Mouse (Mus musculus): ENCODE measurements at regions not wholly inside any gene's neighbourhood (a gene's known extent, or its start where the extent isn't known, plus 50 kb on each side); places are given as distances from the start of the nearest gene placed in this dataset.

DNA sequence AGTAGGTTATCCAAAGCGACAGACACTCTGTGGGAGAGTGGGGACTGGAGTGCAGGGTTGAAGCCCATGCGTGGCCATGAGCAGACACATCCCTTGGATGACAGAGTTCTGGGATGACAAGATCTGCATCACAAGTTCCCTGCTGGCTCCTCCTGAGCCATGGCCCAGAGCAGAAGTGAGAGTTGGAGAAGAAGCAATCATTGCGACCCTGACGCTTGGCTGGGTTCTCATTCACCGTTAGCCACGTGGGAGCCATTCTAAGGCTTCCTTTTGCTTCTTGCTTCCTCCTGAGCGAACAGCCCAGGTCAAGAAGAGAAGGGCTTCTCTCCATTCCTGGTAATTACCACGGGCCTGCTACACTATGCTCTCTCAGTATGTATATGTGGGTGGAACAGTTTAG, 244.6 kb downstream of the Foxo1 start:
- DNase-seq (ENCODE audit: low read depth, low spot score) = no peak

DNA sequence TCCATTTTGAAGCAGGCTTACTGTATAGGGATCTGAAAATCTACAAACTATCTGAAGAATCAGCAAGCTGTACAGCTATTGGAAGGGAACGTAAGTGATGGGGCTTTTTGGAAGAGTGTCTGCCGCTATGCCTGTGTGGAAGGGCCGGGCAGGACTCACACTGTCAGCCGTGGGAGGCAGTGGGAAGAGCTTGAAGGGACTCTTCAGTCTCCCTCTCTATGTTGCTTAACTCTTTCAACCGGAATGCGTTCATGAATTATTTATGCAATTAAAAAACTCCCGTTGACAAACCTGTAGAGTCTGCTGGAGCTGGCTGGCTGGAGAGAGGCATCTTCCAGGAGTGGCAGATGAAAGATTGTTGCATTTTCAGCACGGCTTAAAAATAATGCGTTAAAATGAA, 243.4 kb downstream of the Foxo1 start:
- no peak for DNase-seq (ENCODE audit: low read depth, low spot score)

DNA sequence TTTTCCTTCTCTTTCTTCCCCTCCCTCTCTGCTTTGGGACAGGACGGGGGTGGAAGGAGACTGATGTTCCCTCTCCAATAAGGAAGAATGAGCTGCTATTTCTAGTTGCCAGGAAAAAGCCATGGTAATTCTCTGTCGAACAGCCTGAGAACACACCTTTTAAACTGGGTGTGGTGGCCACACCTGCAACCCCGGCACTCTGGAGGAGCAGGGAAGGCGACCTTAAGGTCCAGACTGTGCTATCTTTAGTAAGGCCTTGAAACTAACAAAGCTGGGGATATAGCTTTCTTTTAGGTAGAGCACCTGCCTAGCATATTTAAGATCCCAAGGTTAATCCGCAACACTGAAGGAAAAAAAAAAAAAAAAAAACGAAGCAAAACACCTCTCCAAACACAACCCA, 242.7 kb downstream of the Foxo1 start:
- no peak for DNase-seq (ENCODE audit: low read depth, low spot score)

DNA sequence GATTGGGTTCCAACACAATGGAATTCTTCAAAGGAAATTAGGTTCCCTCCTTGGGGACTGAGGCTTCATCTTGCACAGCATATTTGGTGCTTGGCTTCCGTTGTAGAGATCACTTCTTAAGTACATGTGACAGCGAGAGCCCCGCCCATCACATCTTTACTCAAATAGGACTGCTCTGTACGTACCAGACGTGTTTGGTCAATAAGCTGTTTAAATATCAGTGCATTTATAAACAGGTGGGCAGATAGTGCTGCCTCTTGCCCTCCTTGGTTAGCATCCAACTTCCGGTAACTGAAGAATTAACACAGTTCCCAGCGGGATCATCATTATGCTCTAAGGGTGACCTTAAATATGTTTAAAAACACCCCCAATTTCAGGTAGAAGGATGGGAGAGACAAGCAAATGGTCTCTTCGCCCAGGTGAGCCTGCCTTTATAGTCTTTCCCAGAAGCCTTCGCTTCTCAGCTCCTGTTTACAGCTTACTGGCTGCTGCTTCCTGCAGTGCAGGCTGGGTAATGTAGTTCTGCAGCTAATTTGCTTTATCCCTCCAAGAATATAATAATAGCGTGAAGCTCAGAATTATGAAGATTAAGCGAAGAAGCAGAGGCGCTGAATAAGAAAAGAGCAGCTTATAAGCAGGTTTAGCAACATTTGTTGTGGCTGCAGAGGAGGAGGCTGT, 242.1 kb downstream of the Foxo1 start:
- peak; percentile 17 for DNase-seq (ENCODE audit: low read depth, low spot score)

DNA sequence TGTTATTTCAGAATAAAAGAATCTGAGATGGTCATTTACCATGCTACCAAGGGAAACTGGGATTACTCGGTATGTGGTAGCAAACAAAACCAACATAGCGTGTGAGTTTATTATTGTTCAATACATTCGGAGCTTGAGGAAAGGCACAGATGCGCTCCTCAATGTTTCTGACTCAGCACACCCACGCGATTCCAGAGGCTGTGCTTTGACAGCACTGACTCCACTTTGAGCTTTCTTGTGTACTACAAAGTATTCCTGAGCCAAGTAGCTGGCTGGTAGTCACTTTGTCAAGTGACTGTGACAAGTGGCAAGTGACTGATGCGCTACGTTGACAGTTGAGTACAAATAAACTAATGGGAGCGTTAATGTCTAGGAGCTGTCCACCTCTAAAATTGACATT, 235.8 kb downstream of the Foxo1 start:
- no peak for DNase-seq (ENCODE audit: low read depth, low spot score)

DNA sequence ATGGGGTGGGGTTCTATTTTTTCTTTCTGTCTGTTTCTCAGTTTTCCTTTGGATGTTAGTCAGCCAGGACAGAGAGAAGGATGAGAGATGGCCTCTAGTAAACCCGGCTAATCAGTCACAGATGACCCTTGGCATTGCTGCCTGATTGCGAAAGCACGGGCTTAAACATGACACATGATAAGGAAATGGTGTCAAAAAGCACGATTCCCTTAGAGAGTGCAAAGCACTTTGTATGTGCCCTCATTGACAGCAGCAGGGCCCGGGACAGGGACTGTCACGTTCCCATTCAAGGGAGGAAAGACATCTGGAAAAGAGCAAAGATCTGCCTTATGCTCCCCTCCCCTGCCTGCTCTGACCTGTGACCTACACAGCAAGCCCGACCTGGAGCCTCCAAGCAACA, 234.1 kb downstream of the Foxo1 start:
- DNase-seq (ENCODE audit: low read depth, low spot score) = peak; percentile 65

GRCm38 (mm10) chr3:52501614-52502013, 233.5 kb downstream of the Foxo1 start:
- DNase-seq (ENCODE audit: low read depth, low spot score) = no peak

GRCm38 (mm10) chr3:52500026-52500425, 231.9 kb downstream of the Foxo1 start:
- no peak for DNase-seq (ENCODE audit: low read depth, low spot score)

DNA sequence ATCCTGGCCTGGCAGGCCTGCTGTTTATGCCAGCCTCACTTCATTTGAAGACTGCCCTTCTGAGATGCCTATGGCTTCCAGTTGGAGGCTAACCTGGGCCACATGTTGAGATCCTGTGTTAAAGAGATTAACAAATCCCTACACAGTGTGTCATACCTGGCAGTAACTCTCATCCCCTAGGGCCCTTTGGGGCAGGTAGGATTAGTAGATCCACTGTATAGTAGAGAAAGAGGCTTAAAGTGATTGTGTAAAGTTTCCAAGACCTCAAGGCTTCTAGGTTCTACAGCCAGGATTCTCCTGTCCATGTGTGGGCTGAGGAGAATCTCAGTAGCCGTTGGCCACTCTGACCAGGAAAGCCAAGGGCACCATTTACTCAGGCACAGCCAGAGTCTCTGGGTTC, 231.4 kb downstream of the Foxo1 start:
- no peak for DNase-seq (ENCODE audit: low read depth, low spot score)

GRCm38 (mm10) chr3:52498506-52499228, 230.5 kb downstream of the Foxo1 start:
- DNase-seq (ENCODE audit: low read depth, low spot score) = no peak

GRCm38 (mm10) chr3:52496965-52497364, 228.8 kb downstream of the Foxo1 start:
- DNase-seq (ENCODE audit: low read depth, low spot score) = no peak

- DNase-seq (ENCODE audit: low read depth, low spot score) = no peak
These were observed 227.3 kb downstream of the Foxo1 start for GRCm38 (mm10) chr3:52495401-52495800.

GRCm38 (mm10) chr3:52494924-52495323, 226.8 kb downstream of the Foxo1 start:
- no peak for DNase-seq (ENCODE audit: low read depth, low spot score)

- no peak for DNase-seq (ENCODE audit: low read depth, low spot score)
These were observed 211.1 kb downstream of the Foxo1 start for GRCm38 (mm10) chr3:52479186-52479585.

- DNase-seq (ENCODE audit: low read depth, low spot score) = no peak
These were observed 201.8 kb downstream of the Foxo1 start for GRCm38 (mm10) chr3:52469900-52470299.

GRCm38 (mm10) chr3:52469397-52469796, 201.3 kb downstream of the Foxo1 start:
- DNase-seq (ENCODE audit: low read depth, low spot score) = no peak

DNA sequence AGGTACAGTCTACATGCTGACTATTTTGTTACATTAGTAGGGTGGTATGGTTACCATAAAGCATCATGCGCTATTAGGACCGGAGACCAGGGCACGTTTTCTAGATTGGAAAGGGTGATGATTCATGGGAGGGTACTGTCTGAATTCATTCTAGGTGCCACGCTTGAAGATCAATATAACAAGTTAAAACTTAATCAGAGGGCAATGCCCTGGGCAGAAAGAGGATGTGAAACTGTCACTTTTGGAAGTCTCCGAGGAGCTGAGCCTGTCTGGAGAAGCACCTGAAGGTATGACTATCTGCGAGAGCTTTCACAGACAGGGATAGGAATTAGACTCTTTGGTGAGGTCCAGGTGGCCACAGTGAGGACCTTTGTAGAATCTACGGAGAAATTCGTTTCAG, 200.2 kb downstream of the Foxo1 start:
- DNase-seq (ENCODE audit: low read depth, low spot score) = no peak

- DNase-seq (ENCODE audit: low read depth, low spot score) = no peak
These were observed 199.7 kb downstream of the Foxo1 start for GRCm38 (mm10) chr3:52467876-52468275.

- DNase-seq (ENCODE audit: low read depth, low spot score) = no peak
These were observed 198.9 kb downstream of the Foxo1 start for GRCm38 (mm10) chr3:52466984-52467565.

GRCm38 (mm10) chr3:52466571-52466970, 198.4 kb downstream of the Foxo1 start:
- no peak for DNase-seq (ENCODE audit: low read depth, low spot score)

DNA sequence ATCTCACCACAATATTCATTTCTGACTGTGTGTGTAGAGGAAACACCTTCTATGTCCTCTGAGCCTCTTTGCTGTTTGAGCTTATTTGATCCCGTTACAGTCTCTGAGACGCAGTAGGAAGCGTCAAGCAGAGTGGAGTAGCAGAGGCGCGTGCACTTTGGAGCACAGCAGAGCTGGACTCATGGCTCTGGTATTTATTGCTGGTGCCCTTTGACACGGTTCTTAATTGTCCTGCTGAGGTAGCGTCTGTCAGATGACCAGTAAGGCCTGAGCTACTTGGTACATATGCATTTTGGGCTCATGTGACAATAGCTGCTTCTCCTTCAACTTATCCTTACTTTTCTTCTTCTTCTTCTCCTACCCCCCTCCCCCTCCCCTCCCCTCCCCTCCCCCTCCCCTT, 195.8 kb downstream of the Foxo1 start:
- no peak for DNase-seq (ENCODE audit: low read depth, low spot score)

GRCm38 (mm10) chr3:52454955-52455354, 186.8 kb downstream of the Foxo1 start:
- DNase-seq (ENCODE audit: low read depth, low spot score) = no peak

GRCm38 (mm10) chr3:52453041-52453440, 184.9 kb downstream of the Foxo1 start:
- peak; percentile 24 for DNase-seq (ENCODE audit: low read depth, low spot score)

Measured in skeletal muscle tissue, adult 2 months (tissue).